Mouse (Mus musculus): ENCODE data around the gene Snx5.

Snx5 gene

DNA sequence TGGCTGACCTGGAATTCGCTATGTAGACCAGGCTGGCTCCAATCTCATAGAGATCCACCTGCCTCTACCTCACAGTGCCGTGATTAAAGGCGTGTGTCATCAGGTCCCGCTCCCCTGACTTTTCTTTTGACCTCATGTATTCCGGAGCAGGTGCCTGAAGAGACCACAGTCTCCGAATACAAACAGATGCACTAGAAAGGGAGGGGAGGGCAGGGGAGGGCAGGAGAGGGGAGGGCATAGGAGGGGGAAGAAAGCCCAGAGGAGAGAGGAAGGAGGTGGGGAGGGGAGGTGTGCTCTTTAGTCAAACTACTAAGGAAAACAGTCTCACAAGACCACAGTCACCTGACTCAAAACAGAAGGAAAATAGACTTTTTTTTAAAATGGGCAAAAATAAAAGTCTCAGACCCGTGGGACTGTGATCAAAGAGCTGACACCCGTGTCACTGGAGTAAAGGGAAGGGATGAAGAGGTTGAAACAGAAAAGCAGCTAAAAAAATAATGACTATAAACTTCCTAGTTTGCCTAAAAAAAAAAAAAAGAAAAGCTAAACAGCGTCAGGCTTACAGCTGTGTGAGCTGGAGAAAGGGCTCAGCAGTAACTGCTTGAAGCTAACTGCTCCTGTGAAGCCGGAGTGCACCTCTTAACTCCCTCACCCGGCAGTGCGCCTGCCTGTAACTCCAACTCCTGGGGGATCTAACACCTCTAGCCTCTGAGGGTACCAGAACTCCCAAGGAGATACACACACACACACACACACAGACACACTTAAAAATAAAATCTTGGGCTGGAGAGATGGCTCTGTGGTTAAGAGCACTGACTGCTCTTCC, 42.0 kb downstream of the Snx5 start:
- no peak for DNase-seq (ENCODE audit: low spot score)

DNA sequence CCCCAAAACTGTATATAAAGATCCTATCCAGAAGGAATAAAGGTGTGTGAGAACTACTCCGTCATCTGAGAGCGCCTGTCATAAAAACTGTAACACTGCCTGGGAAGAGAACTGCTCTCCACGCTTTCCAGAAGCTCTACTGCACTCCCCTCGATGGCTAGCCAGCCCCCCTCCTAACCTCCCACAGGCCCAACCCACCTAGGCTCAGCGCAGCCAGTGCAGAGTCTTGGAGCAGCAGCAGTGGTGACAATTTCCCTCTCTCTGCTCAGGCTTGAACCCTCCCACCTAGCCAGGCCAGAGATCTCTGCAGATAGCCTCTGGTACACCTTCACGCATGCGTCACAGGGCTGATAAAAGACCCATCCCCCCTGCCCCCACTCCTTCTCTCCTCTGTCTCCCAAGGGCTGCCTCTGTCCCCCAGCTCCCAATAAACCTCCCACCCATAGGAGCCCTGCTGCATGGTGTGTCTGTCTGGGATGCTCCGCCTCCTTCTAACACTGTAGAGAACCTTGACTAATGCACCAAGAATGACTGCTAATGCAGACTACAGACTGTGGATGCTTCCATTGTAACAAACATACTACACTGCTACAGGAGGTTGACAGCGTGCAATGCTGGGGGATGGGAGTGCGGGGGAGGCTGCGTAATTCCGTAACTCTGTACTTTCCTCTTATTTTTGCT, 43.7 kb downstream of the Snx5 start:
- no peak for DNase-seq (ENCODE audit: low spot score)

DNA sequence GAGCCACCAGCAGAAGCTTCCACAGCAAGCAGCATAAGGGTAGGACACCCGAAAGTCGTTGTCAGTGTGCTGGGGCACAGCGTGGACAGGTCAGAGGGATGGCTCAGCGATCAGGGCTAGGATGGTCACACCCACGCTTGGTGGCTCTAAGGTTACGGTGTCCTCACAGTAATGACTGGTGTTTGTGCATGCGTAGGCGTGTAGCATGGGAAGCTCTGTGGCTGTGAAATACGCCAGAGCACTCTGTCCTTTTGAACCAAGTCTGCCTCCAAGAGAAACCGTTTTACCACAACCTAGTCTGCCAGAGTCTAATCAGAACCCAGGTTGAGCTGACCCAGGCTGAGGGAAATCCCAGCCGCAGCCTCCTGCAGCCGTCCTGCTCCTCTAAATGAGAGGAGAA, 46.4 kb downstream of the Snx5 start:
- no peak for DNase-seq (ENCODE audit: low spot score)

DNA sequence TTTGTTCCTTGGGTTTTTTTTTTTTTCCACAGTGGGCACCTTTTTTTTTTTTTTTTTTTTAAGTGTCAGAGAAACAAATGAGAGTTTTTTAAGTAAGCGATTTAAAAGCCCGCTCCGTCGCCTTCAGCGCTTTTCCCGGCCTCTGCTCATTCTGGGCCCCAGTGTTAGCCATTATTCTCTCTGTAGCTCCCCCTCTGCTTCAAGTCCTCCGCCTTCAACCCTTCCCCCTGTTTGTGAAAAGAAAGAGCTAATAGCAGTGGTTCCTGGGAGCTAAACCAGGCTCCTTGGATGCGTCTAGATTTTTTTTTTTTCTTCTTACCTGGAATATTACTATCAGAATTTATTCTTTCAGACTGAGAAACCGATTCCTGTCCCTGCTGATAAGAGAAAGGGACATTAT, 55.1 kb downstream of the Snx5 start:
- no peak for DNase-seq (ENCODE audit: low spot score)

DNA sequence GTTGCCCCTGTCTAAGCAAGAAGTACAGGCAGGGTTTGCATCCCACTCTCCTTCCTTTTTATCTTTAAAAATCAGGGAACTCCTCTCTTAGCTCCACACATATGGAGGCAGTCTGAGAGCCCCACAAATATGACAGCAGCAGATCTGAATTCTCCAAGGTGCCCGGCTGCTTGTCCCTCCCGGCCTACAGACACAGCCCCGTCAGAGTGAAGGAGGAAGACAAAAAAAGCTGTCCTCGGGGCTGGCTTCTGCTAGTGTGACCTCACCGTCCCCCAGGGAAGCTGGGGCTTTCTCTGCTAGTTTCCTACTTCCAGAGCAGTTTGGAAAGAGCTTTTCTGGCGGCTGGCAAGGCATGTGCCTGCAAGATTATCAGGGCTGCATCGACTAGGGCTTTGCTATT, 55.5 kb downstream of the Snx5 start:
- no peak for DNase-seq (ENCODE audit: low spot score)

DNA sequence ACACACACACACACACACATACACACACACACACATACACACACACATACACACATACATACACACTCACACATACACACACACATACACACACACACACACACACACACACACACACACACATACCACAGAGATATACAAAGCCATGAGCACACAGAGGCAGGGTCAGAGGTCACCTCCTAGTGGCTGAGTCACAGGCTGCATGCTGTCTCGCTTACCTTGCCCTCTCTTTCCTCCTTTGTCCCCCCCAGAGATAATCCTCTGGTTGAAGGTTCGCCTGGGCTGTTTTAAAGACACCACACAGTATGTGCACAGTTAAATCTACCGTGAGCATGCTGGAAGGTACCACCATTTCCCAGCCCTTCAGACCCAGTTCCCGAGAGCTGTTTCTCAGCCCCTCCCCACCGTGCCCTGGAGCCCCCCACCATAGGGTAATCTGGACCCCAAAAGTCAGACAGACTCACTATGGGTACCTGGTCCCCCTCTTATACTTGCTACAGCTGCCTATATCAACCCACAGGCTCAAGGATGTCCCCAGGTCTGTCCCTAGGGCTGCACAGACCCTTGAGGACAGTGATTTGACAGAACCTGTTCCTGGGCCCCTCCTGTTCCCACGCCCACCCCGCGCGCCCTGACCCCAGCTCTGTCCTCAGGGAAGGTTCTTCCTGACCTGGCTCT, 56.1 kb downstream of the Snx5 start:
- no peak for DNase-seq (ENCODE audit: low spot score)

DNA sequence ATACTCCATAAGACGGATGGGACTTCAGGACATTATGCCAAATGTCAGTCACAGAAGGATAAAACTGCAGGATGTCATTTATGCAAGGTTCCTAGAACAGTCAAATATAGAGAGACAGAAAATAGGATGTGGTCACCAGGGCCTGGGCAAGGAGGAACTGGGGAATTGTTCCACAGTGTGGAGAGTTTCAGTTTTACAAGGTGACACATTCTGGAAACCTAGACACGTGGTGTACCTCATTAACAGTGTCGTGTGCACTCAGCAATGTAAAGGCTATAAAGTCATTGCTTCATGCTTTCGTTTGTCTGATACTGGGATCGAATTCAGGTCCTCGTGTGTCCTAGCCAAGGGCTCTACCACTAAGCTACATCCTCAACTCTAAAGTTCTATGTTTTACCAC, 56.9 kb downstream of the Snx5 start:
- no peak for DNase-seq (ENCODE audit: low spot score)

DNA sequence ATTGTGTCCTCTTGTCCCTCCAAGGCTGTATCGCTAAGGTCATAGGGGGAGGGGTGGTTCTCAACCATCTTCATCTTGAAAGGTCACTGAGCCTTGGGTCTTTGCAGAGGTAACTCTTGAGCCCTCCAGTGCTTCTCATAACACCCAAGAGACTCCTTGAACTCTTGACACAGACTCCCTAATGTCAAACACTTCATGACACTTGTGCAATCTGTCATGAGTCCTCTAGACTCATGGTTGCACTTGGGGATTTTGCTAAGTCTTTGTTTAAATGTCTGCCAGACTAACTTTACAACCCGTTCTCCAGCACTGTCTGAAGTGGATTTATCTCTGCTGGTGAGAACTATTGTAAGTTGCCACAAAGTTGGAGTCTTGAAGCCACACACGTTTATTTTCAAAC, 61.3 kb downstream of the Snx5 start:
- no peak for DNase-seq (ENCODE audit: low spot score)

DNA sequence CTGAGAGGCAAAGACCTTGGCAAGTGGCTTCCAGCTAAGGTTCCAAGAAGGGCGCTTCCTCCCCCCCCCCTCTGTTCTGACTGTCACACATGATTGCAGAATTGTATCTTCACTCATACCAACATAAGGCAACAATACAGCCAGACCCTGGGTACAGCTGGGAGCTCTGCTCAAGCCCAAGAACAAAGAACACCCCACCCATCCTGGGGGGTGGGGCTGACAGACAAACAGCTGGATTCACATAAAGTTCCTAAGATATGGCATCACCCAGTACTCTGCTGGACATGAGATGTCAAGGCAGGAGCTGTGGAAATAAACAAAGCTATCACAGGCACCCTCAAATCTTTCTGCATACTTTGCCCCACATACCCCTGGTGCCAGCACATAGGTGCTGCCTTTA, 63.3 kb downstream of the Snx5 start:
- DNase-seq (ENCODE audit: low spot score) = no peak

DNA sequence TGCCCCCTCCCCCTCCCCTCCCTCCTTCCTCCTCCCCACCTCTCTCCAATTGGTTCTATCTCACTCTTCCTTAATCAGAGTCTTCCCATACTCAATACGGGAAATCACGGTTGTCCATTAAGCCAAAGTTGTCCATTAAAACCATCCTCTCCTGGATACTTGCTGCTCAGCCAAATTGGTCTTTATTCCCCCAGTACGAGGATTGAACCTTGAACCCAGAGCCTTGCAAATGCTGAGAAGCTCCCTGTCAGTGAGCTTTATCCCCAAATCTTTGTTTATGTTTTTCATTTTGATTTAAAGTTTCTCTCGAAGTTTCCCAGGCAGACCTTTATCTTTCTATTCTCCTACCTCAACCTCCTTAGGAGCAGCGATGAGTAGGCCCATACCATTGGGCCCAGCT, 67.7 kb downstream of the Snx5 start:
- no peak for DNase-seq (ENCODE audit: low spot score)

DNA sequence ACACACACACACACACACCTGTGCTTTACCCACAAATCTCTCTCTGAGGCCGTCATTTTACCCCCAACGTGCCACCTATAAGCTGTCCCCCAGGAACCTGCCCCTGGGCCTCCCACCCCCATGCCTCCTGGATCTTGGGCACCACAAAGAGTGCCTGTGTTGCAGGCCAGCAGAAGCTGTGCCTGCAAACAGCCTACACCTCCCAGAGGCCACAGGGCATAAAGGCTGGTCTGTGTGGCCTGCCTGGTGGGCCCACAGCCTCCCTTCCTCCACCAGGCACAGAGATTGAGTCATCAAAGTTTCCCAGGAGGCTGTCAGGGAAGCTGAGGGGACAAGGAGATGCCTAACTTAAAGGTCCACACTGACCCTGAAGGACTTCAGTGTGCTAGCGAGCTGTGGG, 68.1 kb downstream of the Snx5 start:
- DNase-seq (ENCODE audit: low spot score) = no peak

DNA sequence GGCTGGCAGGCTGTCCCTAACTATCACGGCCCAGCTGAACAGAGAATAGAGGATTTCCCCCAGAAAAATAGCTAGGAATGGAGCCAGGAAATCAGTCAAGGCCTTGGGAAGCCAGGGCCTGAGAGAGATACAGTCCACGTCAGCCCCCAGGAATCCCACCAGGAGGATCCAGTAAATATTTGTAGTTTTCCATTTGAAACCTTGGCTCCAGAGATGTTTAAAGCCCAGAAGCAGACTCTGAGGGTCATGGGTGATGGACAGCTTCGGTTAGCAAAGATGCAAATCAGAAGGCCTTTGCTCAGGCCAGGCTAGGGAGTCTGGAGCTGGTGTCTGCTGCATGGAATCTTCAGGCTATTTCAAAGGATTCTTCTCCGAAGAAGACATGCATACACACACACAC, 68.6 kb downstream of the Snx5 start:
- no peak for DNase-seq (ENCODE audit: low spot score)

Data from ovary, postnatal 10 days (tissue).